Mouse (Mus musculus): ENCODE data around the gene Vmn1r132. TPM values are rescaled to one million over a fixed set of nuclear protein-coding genes. Genes with fewer than 3 reads are reported as not detected.
"Not testable (repeated sequence)": the region's sequence is repeated elsewhere in the genome, so short reads cannot be mapped to it uniquely, and the experiment has no call there.

Gene Vmn1r132
- polyA plus RNA-seq (2011; ENCODE audit: insufficient read length, low read depth, missing spikeins) = not detected in 2 replicates

DNA sequence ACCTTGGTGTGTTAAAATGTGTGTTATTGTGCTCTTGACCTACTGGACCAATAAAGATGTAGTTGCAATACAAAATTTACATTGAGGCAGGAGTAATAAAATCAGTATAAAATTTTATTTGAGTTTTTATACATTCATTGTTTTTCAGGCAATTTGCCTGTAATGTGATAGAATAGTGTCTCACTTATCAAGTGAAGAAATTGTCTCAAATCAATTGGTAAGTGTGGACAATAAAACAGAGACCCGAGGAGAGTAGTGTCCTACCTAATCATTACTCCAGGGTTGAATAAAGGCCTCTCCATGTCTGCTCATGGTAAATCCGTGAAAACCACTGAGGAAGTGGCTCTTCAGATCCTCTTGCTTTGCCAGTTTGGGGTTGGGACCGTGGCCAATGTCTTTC lies at the start of gene Vmn1r132:
Gene Vmn1r132, plus strand, starts transcription at position 301 of the 400 bp plus-strand sequence.
- not testable (repeated sequence) for H3K4me1 ChIP-seq (ENCODE audit: control insufficient read depth, insufficient read depth, low read length); H3K4me3 ChIP-seq (ENCODE audit: insufficient read depth, low read length); H3K27ac ChIP-seq (ENCODE audit: insufficient read depth, low read length)

Other genes with a start within 250 kb of the Vmn1r132 start
- not detected in 2 replicates for gene Gm6882, start 181.3 kb upstream of the Vmn1r132 start, polyA plus RNA-seq (2011; ENCODE audit: insufficient read length, low read depth, missing spikeins)
- not detected in 2 replicates for gene Vmn1r130, start 102.3 kb upstream of the Vmn1r132 start, polyA plus RNA-seq (2011; ENCODE audit: insufficient read length, low read depth, missing spikeins)
- not detected in 2 replicates for gene Vmn1r131, start 68.0 kb upstream of the Vmn1r132 start, polyA plus RNA-seq (2011; ENCODE audit: insufficient read length, low read depth, missing spikeins)
- gene Gm4175, start 147.4 kb downstream of the Vmn1r132 start, polyA plus RNA-seq (2011; ENCODE audit: insufficient read length, low read depth, missing spikeins) = not detected in 2 replicates
- gene Gm4177, start 182.6 kb downstream of the Vmn1r132 start, polyA plus RNA-seq (2011; ENCODE audit: insufficient read length, low read depth, missing spikeins) = not detected in 2 replicates
- gene Vmn1r135, start 218.3 kb downstream of the Vmn1r132 start, polyA plus RNA-seq (2011; ENCODE audit: insufficient read length, low read depth, missing spikeins) = not detected in 2 replicates
- not detected in 2 replicates for gene Gm5725, start 230.2 kb downstream of the Vmn1r132 start, polyA plus RNA-seq (2011; ENCODE audit: insufficient read length, low read depth, missing spikeins)

Data from embryonic fibroblast, embryonic 13.5 days (primary cell).